Mouse (Mus musculus) E14TG2a.4 (cell line): Measurements from ENCODE around the gene Olfr45.

ENCODE experiments used
- CTCF ChIP-seq: conservative IDR thresholded peaks from 2 replicates; pipeline ENCODE4 v1.5.1; 2014; ENCODE audit warnings: low read length
- NANOG ChIP-seq: IDR thresholded peaks from 2 replicates; pipeline ENCODE4 v1.6.1; 2014; ENCODE audit warnings: borderline replicate concordance, low read length, mixed read lengths
- POU5F1 ChIP-seq: IDR thresholded peaks from 2 replicates; pipeline ENCODE4 v1.6.1; 2014; ENCODE audit warnings: low read length, borderline replicate concordance

DNA sequence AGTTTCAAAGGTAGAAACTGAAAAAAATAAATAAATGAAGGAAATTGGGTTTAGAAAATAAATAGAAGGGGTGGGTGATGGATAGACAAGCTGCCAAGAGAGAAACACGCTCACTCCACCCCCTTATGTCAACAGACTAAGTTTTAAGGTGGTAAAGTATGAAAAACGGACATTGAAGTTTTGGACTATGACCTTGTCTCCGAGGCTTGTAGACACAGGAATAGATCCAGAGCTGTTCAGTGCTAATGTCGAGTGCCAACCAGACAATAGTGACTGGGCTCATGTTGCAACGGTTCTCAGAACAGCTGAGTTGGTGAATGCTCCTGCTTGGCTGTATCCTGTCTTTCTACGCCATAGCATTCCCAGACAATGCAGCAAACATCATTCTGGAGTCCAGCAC, 39.3 kb downstream of the Olfr45 start:
- TF ChIP-seq CTCF (no peak), NANOG (no peak), POU5F1 (no peak)
